In the genomic region with DNA sequence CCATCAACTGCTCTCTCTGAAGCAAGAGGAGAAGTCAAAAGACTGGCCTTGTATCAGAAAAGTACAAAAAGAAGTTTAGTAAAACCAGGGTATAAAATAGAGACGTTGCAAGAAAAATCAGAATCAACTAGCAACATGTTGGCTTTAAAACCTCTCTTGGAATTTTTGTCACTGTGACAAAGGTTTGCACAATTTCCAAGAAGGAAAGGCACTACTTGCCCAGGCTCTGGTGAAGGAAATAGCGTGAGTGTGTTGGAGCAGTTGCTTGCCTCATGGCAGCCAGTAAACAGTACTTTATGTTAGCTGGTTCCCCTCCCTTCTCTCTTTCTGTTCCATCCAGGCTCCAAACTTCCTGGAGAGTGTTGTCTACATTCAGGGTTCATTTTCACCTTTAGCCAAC, we compare ENCODE assay signal across 27 mouse cellular contexts.
"Had no signal": no experiment of that assay in that cellular context is flagged by ENCODE, and none has a peak within 500 bp of the region (broad histone marks: within the 10 kb centered on the region; RNA-seq: fewer than 3 reads in every experiment).

No protein-coding gene starts in this region.

- H3K9ac ChIP-seq: heart, embryonic 13.5 days; heart, embryonic 15.5 days; hindbrain, embryonic 13.5 days; hindbrain, embryonic 15.5 days; kidney, embryonic 15.5 days; limb, embryonic 13.5 days; limb, embryonic 15.5 days; liver, embryonic 12.5 days had no signal

- H3K27ac ChIP-seq: heart, adult 2 months; heart, embryonic 13.5 days; heart, embryonic 15.5 days; hindbrain, embryonic 10.5 days; hindbrain, embryonic 13.5 days; hindbrain, embryonic 15.5 days; hindbrain, postnatal 0 days; kidney, embryonic 15.5 days; kidney, postnatal 0 days; limb, embryonic 13.5 days; limb, embryonic 15.5 days; liver, embryonic 12.5 days had no signal

- H3K4me2 ChIP-seq: heart, embryonic 11.5 days; heart, embryonic 13.5 days; heart, embryonic 15.5 days; hindbrain, embryonic 13.5 days; hindbrain, embryonic 15.5 days; kidney, embryonic 15.5 days; limb, embryonic 13.5 days; limb, embryonic 15.5 days; liver, embryonic 12.5 days had no signal

- H3K36me3 ChIP-seq: heart, embryonic 13.5 days; heart, embryonic 15.5 days; hindbrain, embryonic 10.5 days; hindbrain, embryonic 13.5 days; hindbrain, embryonic 15.5 days; kidney, embryonic 15.5 days; limb, embryonic 13.5 days; limb, embryonic 15.5 days; liver, embryonic 12.5 days had no signal

- H3K4me3 ChIP-seq: gastrocnemius, adult 2 months; heart, adult 2 months; heart, embryonic 13.5 days; heart, embryonic 15.5 days; hindbrain, embryonic 10.5 days; hindbrain, embryonic 13.5 days; hindbrain, embryonic 15.5 days; kidney, embryonic 15.5 days; limb, embryonic 13.5 days; limb, embryonic 15.5 days; liver, embryonic 12.5 days had no signal

- DNase-seq: gastrocnemius, adult 2 months; gastrocnemius, postnatal 14 days; gastrocnemius, postnatal 36 days; heart, adult 11 months; heart, adult 2 months; heart, postnatal 14 days; heart, postnatal 4 days; kidney, adult 11 months; kidney, adult 2 months; kidney, adult 9 months; kidney, postnatal 14 days; kidney, postnatal 36 days; layer of hippocampus, postnatal 36 days; left cerebral cortex, postnatal 4 days had no signal

- H3K27me3 ChIP-seq: heart, embryonic 13.5 days; heart, embryonic 15.5 days; hindbrain, embryonic 13.5 days; hindbrain, embryonic 15.5 days; kidney, embryonic 15.5 days; limb, embryonic 13.5 days; limb, embryonic 15.5 days; liver, embryonic 12.5 days had no signal

- H3K4me1 ChIP-seq: heart, embryonic 13.5 days; heart, embryonic 15.5 days; hindbrain, embryonic 10.5 days; hindbrain, embryonic 13.5 days; hindbrain, embryonic 15.5 days; kidney, embryonic 15.5 days; limb, embryonic 13.5 days; limb, embryonic 15.5 days; liver, embryonic 12.5 days had no signal

- H3K9me3 ChIP-seq: heart, embryonic 13.5 days; heart, embryonic 15.5 days; hindbrain, embryonic 10.5 days; hindbrain, embryonic 13.5 days; hindbrain, embryonic 15.5 days; kidney, embryonic 15.5 days; limb, embryonic 13.5 days; limb, embryonic 15.5 days; liver, embryonic 12.5 days had no signal

- ATAC-seq: hindbrain, postnatal 0 days; intestine, embryonic 16.5 days; liver, embryonic 12.5 days had no signal
